Mouse (Mus musculus): ENCODE measurements at regions not wholly inside any gene's neighbourhood (a gene's known extent, or its start where the extent isn't known, plus 50 kb on each side); places are given as distances from the start of the nearest gene placed in this dataset.
A peak's percentile ranks its signal among the peaks of the same experiment; 100 is the strongest.

GRCm38 (mm10) chr1:55888711-55889366 is 483.1 kb downstream of the Plcl1 start:
- DNase-seq, result no peak

DNA sequence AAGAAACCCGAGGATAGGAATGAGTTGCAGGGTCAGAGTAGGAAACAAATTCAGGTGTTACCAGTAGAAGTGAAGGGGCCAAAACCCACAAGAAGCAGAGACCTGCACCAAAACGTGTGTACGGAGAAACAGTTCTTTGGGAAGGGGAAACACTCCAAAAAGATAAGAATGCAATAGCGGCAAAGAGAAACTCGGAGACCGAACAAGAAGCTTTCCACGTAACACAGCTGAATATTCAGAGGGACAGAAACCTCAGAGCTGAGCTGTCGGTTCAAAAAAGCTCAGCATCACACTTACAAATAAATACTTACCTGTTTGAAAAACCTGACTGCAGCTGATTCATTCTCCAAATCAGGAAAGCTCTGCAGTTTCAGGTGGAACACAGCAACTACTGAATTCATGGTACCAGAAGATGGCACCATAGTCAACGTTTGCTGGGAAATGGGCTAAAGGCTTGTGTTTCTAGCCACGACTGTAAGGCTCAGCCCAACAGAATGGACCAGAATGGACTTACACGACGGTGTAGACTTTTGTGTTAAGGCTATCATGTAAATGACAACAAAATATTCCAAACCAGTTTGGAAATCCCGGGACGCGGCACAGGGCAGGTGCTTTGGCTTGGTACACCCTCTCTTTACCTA is 484.9 kb downstream of the Plcl1 start:
- no peak for DNase-seq

DNA sequence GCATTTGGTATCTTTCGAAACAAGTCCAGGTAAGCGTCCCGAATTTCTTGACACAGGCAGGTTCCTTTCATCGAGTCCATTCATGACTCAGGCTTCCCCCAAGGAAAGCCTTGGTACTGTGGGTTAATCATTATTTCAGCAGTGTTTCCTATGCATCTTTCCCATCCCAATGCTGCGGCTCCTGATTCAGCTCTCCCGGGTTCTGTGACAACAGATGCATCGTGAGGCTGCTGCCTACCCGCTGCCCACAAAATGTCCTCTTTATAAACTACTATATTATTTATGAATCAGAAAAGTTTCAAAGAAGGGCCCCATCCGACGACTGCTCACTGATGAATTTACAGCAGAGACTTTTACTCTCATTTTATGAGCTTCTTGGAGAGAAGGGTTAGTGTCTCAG is 486.2 kb downstream of the Plcl1 start:
- DNase-seq, result no peak

DNA sequence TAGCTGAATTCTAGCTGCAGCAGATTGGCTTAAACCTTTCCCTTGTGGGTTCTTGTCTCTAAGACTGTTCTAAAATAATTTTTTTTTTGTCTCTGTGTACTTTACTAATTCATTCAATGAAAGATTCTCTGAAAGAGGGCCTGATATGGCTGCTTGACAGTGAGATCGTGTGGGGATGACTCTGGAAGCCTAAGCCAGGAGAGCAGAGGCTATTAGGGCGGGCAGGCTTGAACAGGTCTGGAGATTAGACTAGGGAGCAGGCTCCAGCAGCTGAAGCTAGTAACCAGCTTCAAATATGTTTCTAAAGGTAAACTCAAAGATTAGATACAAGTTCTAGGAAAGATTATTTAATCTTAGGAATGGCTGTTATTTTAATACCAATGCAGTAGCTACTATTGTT is 491.9 kb downstream of the Plcl1 start:
- no peak for DNase-seq

DNA sequence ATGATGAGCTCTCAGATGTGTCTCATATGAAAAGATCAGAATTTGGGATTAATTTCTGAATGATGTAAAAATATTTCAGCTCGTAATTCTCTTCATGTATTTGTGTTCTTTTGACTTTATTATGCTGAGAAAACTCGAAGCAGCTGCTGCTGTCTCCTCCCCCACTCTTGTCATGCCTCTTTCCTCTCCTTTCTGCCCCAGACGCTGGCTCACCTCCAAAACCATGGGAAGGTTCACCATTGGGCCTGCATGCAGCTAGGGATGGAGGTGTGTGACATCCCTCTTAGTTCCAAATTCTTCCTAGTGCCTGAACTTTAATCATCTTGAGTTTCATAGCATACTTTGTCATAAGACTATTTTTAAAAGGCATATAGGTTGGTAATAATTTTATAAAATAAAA is 492.3 kb downstream of the Plcl1 start:
- no peak for DNase-seq

DNA sequence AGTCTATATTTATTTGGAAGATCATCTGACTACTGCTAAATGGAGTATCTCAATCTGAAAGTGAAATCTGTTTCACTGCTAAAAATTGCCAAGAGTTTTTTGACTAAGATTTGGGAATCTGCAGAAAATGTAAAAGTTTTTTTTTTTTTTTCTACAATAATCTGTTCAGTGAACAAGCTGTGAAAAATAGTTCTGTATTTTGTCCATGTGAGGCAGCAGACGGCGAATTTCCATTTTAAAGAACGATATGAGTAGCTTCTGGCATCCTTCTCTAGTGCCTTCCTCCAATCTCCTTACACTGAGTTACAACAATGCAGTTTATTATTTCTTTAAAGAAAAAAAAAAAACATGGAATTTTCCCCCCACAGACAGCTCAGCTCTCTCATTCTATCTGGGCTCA is 494.3 kb downstream of the Plcl1 start:
- no peak for DNase-seq

GRCm38 (mm10) chr1:55903177-55903576 is 497.5 kb downstream of the Plcl1 start:
- no peak for DNase-seq

GRCm38 (mm10) chr1:55904571-55904970 is 498.9 kb downstream of the Plcl1 start:
- DNase-seq, result no peak

DNA sequence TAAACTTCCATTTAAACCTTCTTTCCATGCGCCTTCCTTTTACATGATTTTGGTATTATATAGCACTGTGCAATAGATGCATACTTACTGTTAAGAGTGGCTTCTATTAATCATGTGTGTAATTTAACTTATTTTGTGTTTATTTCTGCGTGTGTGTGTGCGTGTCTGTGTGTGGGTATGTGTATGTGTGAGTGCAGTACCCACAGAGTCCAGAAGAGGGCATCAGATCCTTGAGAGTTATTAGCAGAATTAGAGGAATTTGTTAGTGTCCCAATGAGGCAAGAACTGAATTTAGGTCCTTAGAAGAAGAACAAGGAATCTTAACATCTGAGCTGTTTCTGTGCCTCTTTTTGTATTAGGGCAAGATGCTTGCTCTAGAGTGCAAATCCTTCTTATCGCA is 499.5 kb downstream of the Plcl1 start:
- DNase-seq, result no peak

DNA sequence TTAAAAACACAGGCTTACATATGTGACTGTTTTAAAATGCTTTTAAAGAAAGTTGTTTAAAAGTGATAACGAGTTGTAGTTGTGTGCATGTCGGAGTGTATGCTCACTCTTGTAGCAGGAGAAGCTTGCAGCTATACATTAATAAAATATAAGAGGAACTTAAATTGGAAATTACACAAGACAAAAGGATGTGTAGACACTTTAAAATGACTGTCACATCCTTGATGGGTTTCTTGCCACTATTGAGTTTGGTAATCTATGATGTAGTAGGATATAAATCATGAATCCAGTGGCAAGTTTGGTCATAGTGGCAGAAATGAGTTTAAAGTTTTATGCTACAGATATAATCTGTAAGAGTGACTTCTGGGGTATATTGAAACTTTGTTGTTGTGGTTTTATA is 504.3 kb downstream of the Plcl1 start:
- no peak for DNase-seq

DNA sequence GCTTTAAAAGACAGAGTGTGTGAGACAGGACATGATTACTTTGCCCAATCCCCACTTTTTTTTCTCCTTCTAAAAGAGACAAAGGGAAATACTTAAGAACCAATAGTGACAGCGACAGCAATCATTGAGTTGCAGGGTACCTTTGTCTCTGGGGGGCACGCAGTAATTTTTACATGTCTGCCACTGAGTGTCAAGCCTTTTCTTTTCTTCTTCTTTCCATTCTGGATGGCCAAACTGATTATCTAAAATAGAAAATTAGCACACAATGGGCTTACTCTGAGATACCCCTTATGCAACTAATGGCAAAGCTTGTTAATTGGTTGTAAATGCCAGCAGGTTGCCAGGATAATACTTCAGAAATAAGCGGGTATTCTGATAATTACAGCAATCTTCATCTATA is 508.6 kb downstream of the Plcl1 start:
- no peak for DNase-seq

DNA sequence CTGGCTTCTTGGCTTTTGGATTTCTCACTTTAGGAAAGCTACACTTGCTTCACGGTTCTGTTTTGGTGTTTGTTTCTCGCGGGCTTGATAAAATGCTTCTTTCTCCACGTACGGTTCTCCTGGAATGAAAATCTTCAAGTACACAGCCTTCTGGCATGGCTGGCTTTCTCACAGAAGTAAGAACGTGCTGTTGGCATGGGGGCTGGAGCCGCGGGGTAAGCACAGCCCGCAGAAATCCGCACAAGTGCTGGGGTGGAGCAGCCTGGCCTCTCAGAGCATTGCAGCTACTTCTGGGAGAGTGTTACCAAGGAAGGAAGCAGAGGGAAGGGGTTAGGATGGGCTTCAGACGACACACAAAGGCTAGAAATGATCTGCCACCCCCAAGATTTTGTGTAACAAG is 510.2 kb downstream of the Plcl1 start:
- no peak for DNase-seq

DNA sequence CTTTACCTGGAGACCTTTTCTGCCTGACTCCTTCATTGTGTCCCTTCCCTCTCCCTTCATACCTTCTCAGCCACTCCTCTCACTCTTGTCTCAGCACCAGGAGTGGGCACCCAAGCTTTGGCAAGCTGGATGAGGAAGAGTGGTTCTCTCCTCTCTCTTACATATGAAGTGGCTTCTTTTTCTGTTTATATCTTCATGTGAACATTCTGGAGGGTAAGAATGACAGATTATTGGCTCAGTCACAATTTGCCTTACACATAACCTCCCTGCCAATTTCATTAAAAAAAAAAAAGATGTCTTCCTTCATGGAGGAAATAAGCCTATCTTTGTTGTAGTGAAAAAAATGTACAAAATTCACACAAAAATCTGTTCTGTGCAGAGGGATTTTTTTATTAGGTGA is 513.8 kb downstream of the Plcl1 start:
- DNase-seq, result no peak

- no peak for DNase-seq
These were observed 541.2 kb downstream of the Plcl1 start for GRCm38 (mm10) chr1:55946786-55947549.

GRCm38 (mm10) chr1:55947618-55948283 is 542.0 kb downstream of the Plcl1 start:
- DNase-seq, result no peak

- DNase-seq, result no peak
These were observed 543.9 kb downstream of the Plcl1 start for GRCm38 (mm10) chr1:55949606-55950005.

- DNase-seq, result no peak
These were observed 552.2 kb downstream of the Plcl1 start for GRCm38 (mm10) chr1:55957804-55958445.

DNA sequence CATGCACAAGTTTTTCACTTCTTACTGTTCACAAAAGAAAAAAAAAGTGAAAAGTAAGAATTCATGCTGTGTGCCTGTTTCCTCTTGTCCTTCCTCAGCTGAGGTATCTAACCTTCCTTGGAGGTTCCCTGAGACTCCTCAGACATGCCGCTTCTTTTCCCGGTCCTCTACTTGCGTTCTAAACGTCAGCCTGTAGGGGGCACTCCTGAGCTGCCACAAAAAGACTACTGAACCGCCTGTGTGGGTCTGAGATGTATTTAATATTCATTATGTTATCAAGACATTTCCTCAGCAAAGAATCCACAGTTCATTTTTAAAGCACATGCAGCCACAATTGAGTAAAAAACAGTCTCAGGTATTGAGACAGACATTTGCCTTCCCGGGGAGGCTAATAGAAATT is 554.6 kb downstream of the Plcl1 start:
- peak; percentile 35 for DNase-seq

DNA sequence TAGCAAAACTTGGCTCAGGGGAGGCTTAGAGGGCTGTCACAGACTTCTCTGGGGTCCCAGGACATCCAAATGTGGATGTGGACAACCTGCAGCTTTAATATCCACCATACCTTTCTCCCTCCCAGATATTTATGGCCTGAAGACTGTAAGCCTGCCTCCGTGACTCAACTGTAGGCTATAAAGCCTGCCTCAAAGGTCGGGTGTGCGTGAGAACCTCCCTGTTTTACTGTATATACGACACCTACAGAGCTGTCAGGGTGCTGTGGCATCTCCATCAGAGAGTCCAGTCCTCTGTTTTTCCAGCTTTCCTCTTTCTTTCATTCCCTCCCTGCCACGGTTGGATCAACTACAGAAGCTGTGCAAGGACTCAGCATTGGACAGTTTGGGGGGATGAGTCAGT is 558.1 kb downstream of the Plcl1 start:
- DNase-seq, result no peak

DNA sequence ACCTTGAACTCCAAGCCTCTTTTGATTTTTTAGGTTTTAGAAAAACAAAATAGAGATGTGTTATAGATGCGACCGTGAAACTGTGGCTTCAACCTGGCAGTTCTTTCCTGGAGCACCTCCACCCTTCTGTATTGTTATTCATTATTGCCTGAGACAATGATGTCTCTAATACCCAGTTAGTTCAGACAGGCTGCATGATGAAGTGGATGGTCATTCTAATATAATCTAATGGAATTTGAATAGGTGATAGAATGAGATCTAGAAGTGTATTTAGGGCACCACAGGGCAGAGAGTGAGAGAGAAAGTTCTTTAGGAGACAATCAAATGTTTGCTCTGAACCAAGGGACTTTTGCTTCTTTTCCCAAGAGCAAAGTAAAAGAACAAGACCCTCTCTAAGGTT is 560.6 kb downstream of the Plcl1 start:
- no peak for DNase-seq

- no peak for DNase-seq
These were observed 562.1 kb downstream of the Plcl1 start for GRCm38 (mm10) chr1:55967869-55968268.

- no peak for DNase-seq
These were observed 572.1 kb downstream of the Plcl1 start for GRCm38 (mm10) chr1:55977796-55978195.
